Mouse (Mus musculus): ENCODE data around the gene Tssc4. TPM values are rescaled to one million over a fixed set of nuclear protein-coding genes. Genes with fewer than 3 reads are reported as not detected.
A peak's percentile ranks its signal among the peaks of the same experiment; 100 is the strongest.

The Tssc4 gene
- polyA plus RNA-seq, 1 experiment = 38.8 TPM

DNA sequence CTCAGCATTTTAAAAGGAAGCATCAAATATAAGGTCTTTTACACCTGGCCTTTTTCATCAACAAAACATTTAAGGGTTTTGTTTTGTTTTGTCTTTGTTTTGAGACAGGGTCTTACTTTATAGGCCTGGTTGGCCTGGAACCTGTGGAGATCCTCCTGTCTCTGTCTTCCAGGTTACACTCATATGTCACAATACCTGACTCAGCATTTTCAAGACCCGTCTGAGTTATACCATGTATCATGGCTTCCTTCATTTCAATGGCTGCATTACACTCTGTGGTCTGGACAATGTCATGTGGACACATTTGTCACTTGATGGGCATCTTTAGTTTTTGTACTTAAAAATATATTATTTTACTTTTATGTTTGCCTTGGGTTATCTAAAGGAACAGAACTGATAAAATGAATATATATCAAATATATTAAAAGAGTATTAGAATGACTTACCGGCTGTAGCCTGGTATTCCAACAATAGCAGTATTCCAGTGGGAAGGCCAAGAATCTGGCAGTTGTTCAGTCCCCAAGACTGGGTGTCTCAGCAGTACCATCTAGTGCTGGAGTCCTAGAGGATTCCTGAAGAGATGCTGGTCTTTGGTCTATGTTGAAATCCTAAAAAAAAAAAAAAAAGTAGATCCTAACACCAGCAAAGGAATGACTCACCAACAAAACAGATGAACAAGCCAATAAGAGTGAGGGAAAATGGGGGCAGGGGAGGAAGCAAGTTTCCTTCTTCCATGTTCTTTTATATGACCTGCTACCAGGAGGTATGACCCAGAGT is 24.8 kb upstream of the Tssc4 start:
- Histone ChIP-seq H3K27ac (ENCODE audit: insufficient read depth, low read length) (no peak overlapping the region), H3K4me1 (ENCODE audit: control insufficient read depth, insufficient read depth, low read length) (peaks cover 4% of the 10 kb centered on the region; the same call in 1 of the 2 replicates), H3K4me3 (ENCODE audit: insufficient read depth, low read length) (no peak overlapping the region)
- TF ChIP-seq POLR2A (IDR thresholded peaks at IDR 0.05; ENCODE audit: low read depth, low read length) (no peak), CTCF (IDR thresholded peaks at IDR 0.05; ENCODE audit: borderline replicate concordance, insufficient read depth, low read length) (no peak)

DNA sequence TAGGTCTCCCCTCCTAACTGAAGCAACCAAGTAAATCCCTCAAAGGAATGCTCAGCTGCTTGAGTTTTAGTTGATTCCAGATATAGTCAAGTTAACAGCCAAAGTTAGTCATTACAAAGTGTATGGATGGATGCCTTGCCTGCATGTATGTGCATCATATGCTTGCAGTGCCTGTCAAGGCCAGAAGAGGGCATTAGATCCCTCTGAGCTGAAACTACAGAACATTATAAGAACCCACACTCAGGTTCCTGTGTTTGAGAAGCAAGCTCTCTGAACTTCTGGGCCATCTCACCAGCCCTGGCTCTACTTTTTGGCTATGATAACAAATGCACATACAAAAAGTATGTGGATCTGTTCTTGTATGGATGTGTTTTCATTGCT is 24.2 kb upstream of the Tssc4 start:
- Histone ChIP-seq H3K4me3 (ENCODE audit: insufficient read depth, low read length) (no peak overlapping the region), H3K4me1 (ENCODE audit: control insufficient read depth, insufficient read depth, low read length) (peaks cover 4% of the 10 kb centered on the region; the same call in 1 of the 2 replicates), H3K27ac (ENCODE audit: insufficient read depth, low read length) (no peak overlapping the region)
- TF ChIP-seq POLR2A (IDR thresholded peaks at IDR 0.05; ENCODE audit: low read depth, low read length) (no peak), CTCF (IDR thresholded peaks at IDR 0.05; ENCODE audit: borderline replicate concordance, insufficient read depth, low read length) (no peak)

GRCm38 (mm10) chr7:143046358-143046757 is 22.7 kb upstream of the Tssc4 start:
- Histone ChIP-seq H3K4me1 (ENCODE audit: control insufficient read depth, insufficient read depth, low read length) (peaks cover under 1% of the 10 kb centered on the region; the same call in 1 of the 2 replicates), H3K4me3 (ENCODE audit: insufficient read depth, low read length) (no peak overlapping the region), H3K27ac (ENCODE audit: insufficient read depth, low read length) (no peak overlapping the region)
- TF ChIP-seq CTCF (IDR thresholded peaks at IDR 0.05; ENCODE audit: borderline replicate concordance, insufficient read depth, low read length) (no peak), POLR2A (IDR thresholded peaks at IDR 0.05; ENCODE audit: low read depth, low read length) (no peak)

- H3K27ac ChIP-seq (ENCODE audit: insufficient read depth, low read length) = no peak overlapping the region
- H3K4me1 ChIP-seq (ENCODE audit: control insufficient read depth, insufficient read depth, low read length) = no peaks in the 10 kb centered on the region
- TF ChIP-seq CTCF (IDR thresholded peaks at IDR 0.05; ENCODE audit: borderline replicate concordance, insufficient read depth, low read length) = no peak
- TF ChIP-seq POLR2A (IDR thresholded peaks at IDR 0.05; ENCODE audit: low read depth, low read length) = no peak
- H3K4me3 ChIP-seq (ENCODE audit: insufficient read depth, low read length) = no peak overlapping the region
These were observed 19.7 kb upstream of the Tssc4 start for GRCm38 (mm10) chr7:143049331-143049730.

DNA sequence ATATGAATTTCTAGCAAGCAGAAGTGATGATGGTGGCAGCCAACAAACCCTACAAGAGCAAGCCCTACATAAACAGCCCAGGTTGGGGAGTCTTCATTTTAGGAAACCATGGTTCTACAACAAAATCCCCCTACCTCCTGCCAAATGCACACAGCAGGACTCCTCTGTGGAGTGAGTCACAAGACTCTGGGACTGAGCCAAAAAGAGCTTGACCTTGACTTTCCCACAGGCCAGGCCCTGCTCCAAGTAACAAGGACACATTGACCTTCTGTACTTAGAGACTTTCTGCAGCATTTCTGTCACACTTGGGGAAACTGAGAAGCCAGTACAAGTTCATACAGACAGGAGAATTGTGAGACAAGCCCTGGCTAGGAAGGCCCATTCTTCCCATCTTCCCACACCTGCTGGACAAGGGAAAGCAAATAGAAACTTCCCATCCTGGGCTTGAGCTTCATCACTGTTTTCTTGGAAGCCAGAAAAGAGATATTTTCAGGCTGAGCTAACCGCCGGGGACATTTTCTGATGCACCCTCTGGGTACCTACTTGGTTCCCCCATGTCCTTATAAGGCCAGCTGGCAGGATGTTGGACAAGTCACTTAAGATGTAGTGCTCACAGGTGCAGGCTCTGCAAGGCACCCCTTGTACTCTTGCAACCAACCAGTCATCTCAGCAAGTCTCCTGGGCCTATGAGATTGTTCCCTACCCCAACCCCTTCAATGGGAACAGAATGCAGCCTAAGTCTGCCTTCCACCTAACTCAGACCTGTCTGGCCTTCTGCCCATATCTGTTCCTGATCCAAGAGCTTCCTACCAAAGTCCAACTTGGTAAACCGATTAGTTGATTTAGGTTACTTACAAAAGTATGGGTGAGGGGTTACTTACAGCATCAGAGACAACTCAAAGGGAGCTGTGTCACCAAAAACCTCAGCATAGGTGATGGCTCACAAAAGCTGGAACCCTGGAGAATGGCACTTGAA is 18.9 kb upstream of the Tssc4 start:
- no peak overlapping the region for H3K4me3 ChIP-seq (ENCODE audit: insufficient read depth, low read length)
- no peak overlapping the region for H3K27ac ChIP-seq (ENCODE audit: insufficient read depth, low read length)
- no peak for TF ChIP-seq POLR2A (IDR thresholded peaks at IDR 0.05; ENCODE audit: low read depth, low read length)
- no peak for TF ChIP-seq CTCF (IDR thresholded peaks at IDR 0.05; ENCODE audit: borderline replicate concordance, insufficient read depth, low read length)
- no peaks in the 10 kb centered on the region for H3K4me1 ChIP-seq (ENCODE audit: control insufficient read depth, insufficient read depth, low read length)

- no peak overlapping the region for H3K27ac ChIP-seq (ENCODE audit: insufficient read depth, low read length)
- no peak overlapping the region for H3K4me3 ChIP-seq (ENCODE audit: insufficient read depth, low read length)
- TF ChIP-seq POLR2A (IDR thresholded peaks at IDR 0.05; ENCODE audit: low read depth, low read length) = no peak
- TF ChIP-seq CTCF (IDR thresholded peaks at IDR 0.05; ENCODE audit: borderline replicate concordance, insufficient read depth, low read length) = no peak
- H3K4me1 ChIP-seq (ENCODE audit: control insufficient read depth, insufficient read depth, low read length) = no peaks in the 10 kb centered on the region
These were observed 17.7 kb upstream of the Tssc4 start for GRCm38 (mm10) chr7:143051316-143051715.

GRCm38 (mm10) chr7:143052626-143053007 is 16.4 kb upstream of the Tssc4 start, which contains the start of gene Cd81:
Gene Cd81, plus strand, starts transcription at chr7:143052739.
- H3K27ac ChIP-seq (ENCODE audit: insufficient read depth, low read length) = peak within 1 kb of the TSS; percentile 77

DNA sequence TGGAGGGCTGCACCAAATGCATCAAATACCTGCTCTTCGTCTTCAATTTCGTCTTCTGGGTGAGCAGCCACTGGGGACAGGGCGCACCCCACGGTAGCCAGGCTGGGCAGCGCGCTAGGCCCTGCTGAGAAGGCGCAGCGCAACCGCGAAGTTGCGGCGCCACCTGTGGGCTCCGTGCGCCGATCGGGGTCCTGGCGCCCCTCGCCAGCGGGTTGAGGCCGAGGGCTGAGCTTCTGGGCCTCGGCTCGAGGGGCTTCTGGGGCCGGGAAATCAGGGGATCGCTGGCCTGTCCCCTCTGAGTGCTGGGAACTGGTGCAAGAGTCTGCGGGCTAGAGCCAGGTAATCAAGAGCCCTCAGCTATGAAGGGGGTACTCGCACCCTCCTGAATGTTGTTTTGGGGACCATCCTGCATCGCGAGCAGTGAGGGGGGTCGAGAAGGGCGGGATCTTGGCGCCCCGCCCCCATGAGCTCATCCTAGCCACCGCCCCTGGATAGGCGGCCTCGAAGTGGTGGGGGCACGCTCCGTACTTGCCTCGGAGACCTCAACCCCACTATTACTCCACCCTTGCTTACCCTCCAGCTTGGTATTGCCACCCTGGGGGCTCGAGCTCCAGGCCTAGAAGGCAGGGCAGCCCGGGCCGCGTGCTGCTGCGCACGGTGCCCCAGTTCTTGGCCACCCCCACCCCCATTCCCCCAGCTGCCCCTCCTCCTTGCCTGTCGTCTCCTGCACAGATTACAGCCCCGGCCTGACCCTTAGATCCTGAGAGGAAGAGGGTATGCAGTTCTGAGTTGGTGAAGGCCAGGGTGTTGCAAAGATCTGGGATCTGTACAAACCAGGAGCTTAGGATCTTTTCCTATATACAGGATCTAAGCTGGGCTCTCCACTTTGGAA is 15.8 kb upstream of the Tssc4 start:
- H3K27ac ChIP-seq (ENCODE audit: insufficient read depth, low read length) = peak overlapping the region; percentile 77
- peaks cover 7% of the 10 kb centered on the region for H3K4me1 ChIP-seq (ENCODE audit: control insufficient read depth, insufficient read depth, low read length)
- TF ChIP-seq CTCF (IDR thresholded peaks at IDR 0.05; ENCODE audit: borderline replicate concordance, insufficient read depth, low read length) (peak; percentile 12; the same call in 1 of the 2 replicates), POLR2A (IDR thresholded peaks at IDR 0.05; ENCODE audit: low read depth, low read length) (peak; percentile 74)
- H3K4me3 ChIP-seq (ENCODE audit: insufficient read depth, low read length) = peak overlapping the region; percentile 91

More at GRCm38 (mm10) chr7:143052626-143053007, 16.4 kb upstream of the Tssc4 start, which contains the start of gene Cd81:
- peaks cover 7% of the 10 kb centered on the region for H3K4me1 ChIP-seq (ENCODE audit: control insufficient read depth, insufficient read depth, low read length)
- TF ChIP-seq CTCF (IDR thresholded peaks at IDR 0.05; ENCODE audit: borderline replicate concordance, insufficient read depth, low read length) (no peak), POLR2A (IDR thresholded peaks at IDR 0.05; ENCODE audit: low read depth, low read length) (peak; percentile 98)
- H3K4me3 ChIP-seq (ENCODE audit: insufficient read depth, low read length) = peak within 1 kb of the TSS; percentile 91
